In the genomic region with DNA sequence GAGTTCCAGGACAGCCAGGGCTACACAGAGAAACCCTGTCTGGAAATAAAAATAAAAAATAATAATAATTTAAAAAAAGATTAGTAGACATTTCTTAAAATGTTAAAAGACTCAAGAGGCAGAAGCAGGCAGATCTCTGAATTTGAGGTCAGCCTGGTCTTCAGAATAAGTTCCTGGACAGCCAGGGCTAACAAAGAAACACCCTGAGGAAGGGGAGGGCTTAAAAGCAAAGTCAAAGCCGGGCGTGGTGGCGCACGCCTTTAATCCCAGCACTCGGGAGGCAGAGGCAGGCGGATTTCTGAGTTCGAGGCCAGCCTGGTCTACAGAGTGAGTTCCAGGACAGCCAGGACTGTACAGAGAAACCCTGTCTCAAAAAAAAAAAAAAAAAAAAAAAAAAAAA, we compare ENCODE assay signal across 4 mouse cellular contexts. TPM values are rescaled to one million over a fixed set of nuclear protein-coding genes. Genes with fewer than 3 reads are reported as not detected.
A peak's percentile ranks its signal among the peaks of the same experiment; 100 is the strongest.
DNase-seq lines count a peak whose midpoint lies in the region; ATAC-seq and TF ChIP-seq lines count a peak whose summit lies in the region.
"Not testable (repeated sequence)": the region's sequence is repeated elsewhere in the genome, so short reads cannot be mapped to it uniquely, and the experiment has no call there.

No protein-coding gene starts in this region.

- WGBS in liver, embryonic 12.5 days (ENCODE audit: insufficient replicate concordance): 86% methylated on average over 7 of the region's 7 CpGs

- not testable (repeated sequence) for H3K9me3 ChIP-seq in ES-E14 (ENCODE audit: control insufficient read depth, insufficient read depth, low read depth, low read length); liver, embryonic 12.5 days (replicated peaks)

- not testable (repeated sequence) for DNase-seq in ES-E14 (ENCODE audit: low read depth, low spot score)
- DNase-seq in R1 (ENCODE audit: low read depth, low spot score): peak; percentile 53
- peak; percentile 60 for DNase-seq in ZHBTc4 (ENCODE audit: low read depth, low spot score)

- not testable (repeated sequence) for H3K4me3 ChIP-seq in ES-E14 (ENCODE audit: insufficient read depth in 1 of 2, low read depth in 1 of 2, low read length in 2 of 2, poor library complexity in 1 of 2, severe bottlenecking in 1 of 2); liver, embryonic 12.5 days

- in situ Hi-C loops in ES-E14 (cut with MboI; ENCODE audit: low sequenced_read_pairs in 2 of 2, unreplicated experiment in 2 of 2): not testable (repeated sequence)

- not testable (repeated sequence) for H3K4me1 ChIP-seq in ES-E14 (ENCODE audit: control insufficient read depth in 2 of 2, insufficient read depth in 2 of 2, low read length in 2 of 2, poor library complexity in 1 of 2)
- peaks cover 30% of the 10 kb centered on the region for H3K4me1 ChIP-seq in liver, embryonic 12.5 days

- H3K27ac ChIP-seq in ES-E14 (ENCODE audit: insufficient read depth, low read depth, low read length, poor library complexity, severe bottlenecking): not testable (repeated sequence)
- H3K27ac ChIP-seq in liver, embryonic 12.5 days: peak overlapping the region; percentile 41; the same call in 1 of the 2 replicates

- not testable (repeated sequence) for ATAC-seq in liver, embryonic 12.5 days

- not testable (repeated sequence) for H3K4me2 ChIP-seq in liver, embryonic 12.5 days

- H3K9ac ChIP-seq in ES-E14 (ENCODE audit: insufficient read depth, low read depth, low read length, poor library complexity, severe bottlenecking); liver, embryonic 12.5 days: not testable (repeated sequence)

- not testable (repeated sequence) for H3K27me3 ChIP-seq in liver, embryonic 12.5 days (replicated peaks)

- H3K36me3 ChIP-seq in ES-E14 (ENCODE audit: control insufficient read depth, insufficient read depth, low read length, poor library complexity, severe bottlenecking): not testable (repeated sequence)
- peaks cover 24% of the 10 kb centered on the region for H3K36me3 ChIP-seq in liver, embryonic 12.5 days

TF ChIP-seq in ES-E14, 5 proteins besides CTCF, POLR2A, EP300 and RAD21:
- 0 out of 2 replicates have a peak, but pooled peaks have one; percentile 27 for TF ChIP-seq ZNF384 (IDR thresholded peaks at IDR 0.05; ENCODE audit: low read depth, low read length)

RNA-seq across cellular contexts. Expression of gene Gatad2a, which starts 7.2 kb away (rescaled TPM):
- 139 and 148 TPM in 2 replicates for total RNA-seq in ES-E14 (2012; rRNA removed)
- 60.2 and 62.6 TPM in 2 replicates for polyA plus RNA-seq in liver, embryonic 12.5 days (2016; fragmentation: Nextera tagmentation; extraction: Ambion mirVana)

RNA-seq across cellular contexts. Expression of gene Mau2, which starts 53.6 kb away (rescaled TPM):
- 82.4 and 124 TPM in 2 replicates for total RNA-seq in ES-E14 (2012; rRNA removed)
- 35.4 and 36.2 TPM in 2 replicates for polyA plus RNA-seq in liver, embryonic 12.5 days (2016; fragmentation: Nextera tagmentation; extraction: Ambion mirVana)

RNA-seq across cellular contexts. Expression of gene Sugp1, which starts 53.7 kb away (rescaled TPM):
- total RNA-seq in ES-E14 (2012; rRNA removed): 38.5 and 38.8 TPM in 2 replicates
- 25.1 and 26.2 TPM in 2 replicates for polyA plus RNA-seq in liver, embryonic 12.5 days (2016; fragmentation: Nextera tagmentation; extraction: Ambion mirVana)
